Mouse (Mus musculus) 3T3-L1 (cell line): Measurements from ENCODE around the gene Slc19a1.

ENCODE experiments used
- DNase-seq: peaks from one replicate; pipeline ENCODE4 v3.0.0-alpha.2; 2015; ENCODE audit warnings: low read depth, low spot score

Slc19a1 gene

GRCm38 (mm10) chr10:77031768-77032375, at the start of gene Slc19a1:
Gene Slc19a1, plus strand, starts transcription at chr10:77032241.
- DNase-seq, result no peak

GRCm38 (mm10) chr10:76988586-76988985, 43.5 kb upstream of the Slc19a1 start:
- DNase-seq, result no peak

GRCm38 (mm10) chr10:76992456-76992855, 39.6 kb upstream of the Slc19a1 start:
- no peak for DNase-seq

- peak; percentile 56 for DNase-seq
These were observed 34.1 kb upstream of the Slc19a1 start for GRCm38 (mm10) chr10:76997759-76998513.

GRCm38 (mm10) chr10:77004936-77005335, 27.1 kb upstream of the Slc19a1 start:
- DNase-seq, result peak; percentile 36

GRCm38 (mm10) chr10:77007433-77008108, 24.5 kb upstream of the Slc19a1 start:
- no peak for DNase-seq

- DNase-seq, result peak; percentile 39
These were observed 23.9 kb upstream of the Slc19a1 start for GRCm38 (mm10) chr10:77008109-77008561.

GRCm38 (mm10) chr10:77008698-77009097, 23.3 kb upstream of the Slc19a1 start:
- no peak for DNase-seq

GRCm38 (mm10) chr10:77011681-77012080, 20.4 kb upstream of the Slc19a1 start:
- no peak for DNase-seq

- peak; percentile 52 for DNase-seq
These were observed 16.0 kb upstream of the Slc19a1 start for GRCm38 (mm10) chr10:77016080-77016479.

GRCm38 (mm10) chr10:77016499-77016898, 15.5 kb upstream of the Slc19a1 start:
- peak; percentile 27 for DNase-seq

GRCm38 (mm10) chr10:77017061-77017460, 15.0 kb upstream of the Slc19a1 start:
- peak; percentile 56 for DNase-seq

GRCm38 (mm10) chr10:77017662-77018061, 14.4 kb upstream of the Slc19a1 start:
- DNase-seq, result no peak

GRCm38 (mm10) chr10:77021399-77022052, 10.5 kb upstream of the Slc19a1 start:
- DNase-seq, result peak; percentile 85

- no peak for DNase-seq
These were observed 9.5 kb upstream of the Slc19a1 start for GRCm38 (mm10) chr10:77022301-77023130.

GRCm38 (mm10) chr10:77024231-77024630, 7.8 kb upstream of the Slc19a1 start:
- DNase-seq, result no peak

- DNase-seq, result no peak
These were observed 5.1 kb upstream of the Slc19a1 start for GRCm38 (mm10) chr10:77026944-77027343.

- no peak for DNase-seq
These were observed 3.2 kb upstream of the Slc19a1 start for GRCm38 (mm10) chr10:77028782-77029296.

GRCm38 (mm10) chr10:77029761-77030160, 2.3 kb upstream of the Slc19a1 start:
- DNase-seq, result no peak

GRCm38 (mm10) chr10:77030666-77031065, 1.4 kb upstream of the Slc19a1 start:
- peak; percentile 64 for DNase-seq
